In genomic region chr12:31788530-31788929, GRCm38 (mm10) we compare ENCODE assay signal across 16 mouse cellular contexts.
"Had no signal": no experiment of that assay in that cellular context is flagged by ENCODE, and none has a peak within 500 bp of the region (broad histone marks: within the 10 kb centered on the region; RNA-seq: fewer than 3 reads in every experiment).

No protein-coding gene starts in this region.

- H3K36me3 ChIP-seq: liver, embryonic 15.5 days; midbrain, embryonic 13.5 days; midbrain, embryonic 15.5 days; neural tube, embryonic 12.5 days; stomach, embryonic 15.5 days had no signal

- H3K9me3 ChIP-seq: liver, embryonic 15.5 days; midbrain, embryonic 13.5 days; midbrain, embryonic 15.5 days; neural tube, embryonic 12.5 days; stomach, embryonic 15.5 days had no signal

- DNase-seq: lung, adult 18-20 months; lung, embryonic 14.5 days; lung, postnatal 14 days; lung, postnatal 36 days; right cerebral cortex, postnatal 14 days; thymus, adult 2 months; thymus, postnatal 25 days; thymus, postnatal 4 days had no signal

- H3K9ac ChIP-seq: liver, embryonic 15.5 days; lung, embryonic 14.5 days; midbrain, embryonic 13.5 days; midbrain, embryonic 15.5 days; neural tube, embryonic 12.5 days; stomach, embryonic 15.5 days had no signal

- H3K4me1 ChIP-seq: liver, embryonic 15.5 days; midbrain, embryonic 13.5 days; midbrain, embryonic 15.5 days; neural tube, embryonic 12.5 days; stomach, embryonic 15.5 days had no signal

- H3K4me2 ChIP-seq: liver, embryonic 15.5 days; lung, embryonic 14.5 days; midbrain, embryonic 11.5 days; midbrain, embryonic 13.5 days; midbrain, embryonic 15.5 days; neural tube, embryonic 12.5 days; stomach, embryonic 15.5 days had no signal

- H3K4me3 ChIP-seq: liver, embryonic 15.5 days; midbrain, embryonic 13.5 days; midbrain, embryonic 15.5 days; neural tube, embryonic 12.5 days; stomach, embryonic 15.5 days had no signal

- H3K27ac ChIP-seq: liver, embryonic 15.5 days; macrophage; midbrain, embryonic 13.5 days; midbrain, embryonic 15.5 days; neural tube, embryonic 12.5 days; stomach, embryonic 15.5 days; stomach, postnatal 0 days had no signal

- ATAC-seq: midbrain, embryonic 13.5 days; midbrain, embryonic 15.5 days had no signal

- H3K27me3 ChIP-seq: liver, embryonic 15.5 days; midbrain, embryonic 13.5 days; midbrain, embryonic 15.5 days; neural tube, embryonic 12.5 days; stomach, embryonic 15.5 days had no signal
